ENCODE assay signal across 15 mouse cellular contexts in the genomic region with DNA sequence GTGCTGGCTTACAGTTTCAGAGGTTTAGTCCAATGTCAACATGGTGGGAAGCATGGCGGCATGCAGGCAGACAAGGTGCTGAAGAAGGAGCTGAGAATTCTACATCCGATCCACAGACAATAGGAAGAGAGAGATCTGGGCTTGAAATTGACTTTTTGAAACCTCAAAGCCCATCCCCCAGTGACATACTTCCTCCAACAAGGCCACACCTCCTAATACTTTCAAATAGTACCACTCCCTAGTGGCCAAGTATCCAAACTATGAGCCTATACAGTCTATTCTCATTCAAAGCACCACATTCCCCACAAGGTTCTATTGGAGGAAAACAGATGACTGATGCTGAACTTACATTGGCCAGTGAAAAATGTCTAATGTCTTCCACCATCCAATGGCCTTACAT. TPM values are rescaled to one million over a fixed set of nuclear protein-coding genes. Genes with fewer than 3 reads are reported as not detected.
"Had no signal": no experiment of that assay in that cellular context is flagged by ENCODE, and none has a peak within 500 bp of the region (broad histone marks: within the 10 kb centered on the region; RNA-seq: fewer than 3 reads in every experiment).

No protein-coding gene starts in this region.

- DNase-seq: heart, postnatal 10 days; heart, postnatal 36 days; heart, postnatal 4 days; kidney, adult 11 months; kidney, adult 18-20 months; kidney, adult 2 months; kidney, adult 8-10 months; kidney, adult 9 months; kidney, postnatal 10 days; kidney, postnatal 14 days; kidney, postnatal 36 days; kidney, postnatal 4 days; layer of hippocampus, adult 9-11 months; layer of hippocampus, postnatal 36 days had no signal

RNA-seq across cellular contexts. Expression of a gene that starts 56.8 kb away (rescaled TPM):
- total RNA-seq: hematopoietic stem cell, adult 5-6 weeks had no signal
